Mouse (Mus musculus) thymus, adult 2 months (tissue): Measurements from ENCODE around the gene Arntl2. TPM values are rescaled to one million over a fixed set of nuclear protein-coding genes. Genes with fewer than 3 reads are reported as not detected.
A peak's percentile ranks its signal among the peaks of the same experiment; 100 is the strongest.

Experiments used
- DNase-seq: peaks from one replicate; pipeline ENCODE4 v3.0.0; 2021
- H3K27ac ChIP-seq: fragments of 200-500 bp; 2 replicates; pipeline ENCODE4 v1.5.1; 2012; ENCODE audit warnings: low read length, control low read depth; ENCODE audit not compliant: control insufficient read depth, insufficient read depth
- H3K27me3 ChIP-seq: fragments of 200-500 bp; 2 replicates; pipeline ENCODE4 v1.6.1; 2012; ENCODE audit warnings: mild to moderate bottlenecking, low read length, moderate library complexity, mixed read lengths; ENCODE audit not compliant: control insufficient read depth, insufficient read depth
- H3K36me3 ChIP-seq: fragments of 200-500 bp; 2 replicates; pipeline ENCODE4 v1.6.1; 2012; ENCODE audit warnings: mild to moderate bottlenecking, low read length, moderate library complexity; ENCODE audit not compliant: control insufficient read depth, insufficient read depth
- H3K4me1 ChIP-seq: fragments of 200-500 bp; replicated peaks from 2 replicates; pipeline ENCODE4 v1.6.1; 2012; ENCODE audit warnings: low read length; ENCODE audit not compliant: control insufficient read depth, insufficient read depth
- H3K4me3 ChIP-seq: fragments of 200-500 bp; 2 replicates; pipeline ENCODE4 v1.5.1; 2012; ENCODE audit warnings: mild to moderate bottlenecking, low read length, control low read depth, moderate library complexity; ENCODE audit not compliant: control insufficient read depth, insufficient read depth
- CTCF ChIP-seq: fragments of 200-500 bp; IDR thresholded peaks from 2 replicates; pipeline ENCODE4 v1.5.1; 2012; ENCODE audit warnings: mild to moderate bottlenecking, control low read depth, low read length, moderate library complexity, borderline replicate concordance; ENCODE audit not compliant: control insufficient read depth, poor library complexity, insufficient read depth; ENCODE audit errors: extremely low read depth
- POLR2A ChIP-seq: fragments of 200-500 bp; IDR thresholded peaks from 2 replicates; pipeline ENCODE4 v1.6.1; 2012; ENCODE audit warnings: mild to moderate bottlenecking, low read length, control low read depth, moderate library complexity; ENCODE audit not compliant: control insufficient read depth, poor library complexity, insufficient read depth; ENCODE audit errors: extremely low read depth
- WGBS: fragments of 180-500 bp; shearing (Covaris S2); methylation state at CpG from one replicate; pipeline ENCODE4 v1.1.7; 2018; 5-methylcytosine and 5-hydroxymethylcytosine counted together
- polyA plus RNA-seq: library from polyadenylated mRNA; depleted of rRNA; stranded (reverse); fragments of >200 nt; gene quantifications from 2 replicates; pipeline ENCODE4 v1.2.3, GENCODE M21; 2012; rRNA removed

Arntl2 gene
- polyA plus RNA-seq, result 5.2 and 6.2 TPM in 2 replicates

DNA sequence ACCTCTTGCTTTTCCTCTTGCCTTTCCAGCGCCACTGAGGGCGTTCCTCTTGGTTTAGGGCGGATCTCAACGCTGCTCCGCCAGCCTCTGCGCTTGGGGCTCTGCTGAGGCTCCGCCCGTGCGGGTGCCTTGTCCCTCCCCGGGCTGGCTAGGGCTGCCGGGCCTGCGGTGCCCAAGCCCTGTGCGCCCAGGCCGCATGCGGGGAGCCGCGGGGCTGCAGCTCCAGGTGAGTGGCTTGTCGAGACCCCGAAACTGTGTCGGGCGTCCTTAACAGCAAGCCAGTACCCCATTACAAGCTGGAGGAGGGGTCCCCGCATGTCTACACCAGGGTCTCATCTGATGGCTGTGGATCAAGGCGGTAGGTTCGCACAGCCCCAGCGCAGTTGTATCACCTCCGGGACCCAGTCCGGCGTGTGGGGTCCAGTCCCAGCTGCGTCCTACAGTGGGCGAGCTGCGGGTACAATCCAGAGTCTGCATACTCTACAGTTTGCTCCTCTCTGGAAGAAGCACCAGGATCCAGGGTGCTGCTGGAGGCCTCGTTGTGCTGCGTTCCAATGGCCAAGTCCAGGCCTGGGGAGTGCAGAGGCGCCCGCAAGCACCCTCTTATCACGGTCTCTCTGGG lies at the start of gene Arntl2:
Gene Arntl2 (plus strand): TSS at position 132 of the 622 bp plus-strand sequence.
- no peaks in the 10 kb centered on the region for H3K4me1 ChIP-seq
- H3K36me3 ChIP-seq, result no peaks in the 10 kb centered on the region
- H3K4me3 ChIP-seq, result peak within 1 kb of the TSS; percentile 16
- peak; percentile 27 for DNase-seq
- TF ChIP-seq POLR2A (no peak), CTCF (no peak)
- peaks cover 8% of the 10 kb centered on the region for H3K27me3 ChIP-seq
- 4% methylated on average over 36 of the region's 36 CpGs for WGBS
- H3K27ac ChIP-seq, result no peak within 1 kb of the TSS

DNA sequence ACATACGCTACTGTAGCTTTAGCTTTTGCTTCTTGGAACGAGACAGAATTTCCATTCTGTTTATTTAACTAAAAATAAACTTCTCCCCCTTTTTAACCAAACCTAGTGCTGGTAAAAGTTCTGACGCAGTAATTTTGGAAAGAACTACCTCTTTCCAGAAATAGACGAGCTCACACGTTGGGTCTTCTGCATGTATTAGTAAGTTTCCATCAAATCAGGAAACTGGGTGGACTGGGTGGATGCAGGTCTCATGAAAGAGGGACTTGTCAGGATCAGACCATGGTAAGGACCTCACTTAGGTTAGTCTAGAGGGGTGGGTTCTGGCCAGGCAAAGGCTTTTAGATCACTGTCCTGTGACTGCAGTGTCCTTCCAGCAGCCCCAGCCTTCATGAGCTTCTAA lies 49.3 kb upstream of the Arntl2 start:
- Histone ChIP-seq H3K36me3 (no peaks in the 10 kb centered on the region), H3K27ac (no peak overlapping the region), H3K4me3 (no peak overlapping the region), H3K4me1 (peaks cover 3% of the 10 kb centered on the region), H3K27me3 (no peaks in the 10 kb centered on the region)
- WGBS, result 83% methylated on average over 5 of the region's 5 CpGs
- TF ChIP-seq CTCF, result no peak
- no peak for TF ChIP-seq POLR2A
- DNase-seq, result no peak

DNA sequence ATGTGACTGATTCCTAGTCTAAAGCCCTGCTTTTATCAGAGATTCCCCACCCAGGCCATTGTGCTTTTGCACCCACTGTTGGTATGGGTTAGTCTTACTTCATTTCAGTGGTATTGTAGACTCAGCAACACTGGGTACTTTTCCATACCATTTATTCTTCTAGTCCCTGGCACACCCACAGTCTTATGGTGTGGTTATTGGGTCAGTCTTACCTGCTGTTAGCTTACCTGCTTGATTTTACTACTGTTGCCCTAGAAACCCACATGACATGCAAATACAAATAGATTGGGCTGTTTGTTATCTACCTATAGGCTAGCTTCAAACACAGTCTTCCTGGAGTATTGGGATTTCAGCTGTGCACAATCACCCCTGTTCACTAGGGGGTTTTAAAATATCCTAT lies 48.8 kb upstream of the Arntl2 start:
- Histone ChIP-seq H3K27ac (no peak overlapping the region), H3K4me3 (no peak overlapping the region), H3K36me3 (no peaks in the 10 kb centered on the region), H3K27me3 (no peaks in the 10 kb centered on the region), H3K4me1 (peaks cover 5% of the 10 kb centered on the region)
- TF ChIP-seq CTCF, result no peak
- TF ChIP-seq POLR2A, result no peak
- DNase-seq, result no peak

DNA sequence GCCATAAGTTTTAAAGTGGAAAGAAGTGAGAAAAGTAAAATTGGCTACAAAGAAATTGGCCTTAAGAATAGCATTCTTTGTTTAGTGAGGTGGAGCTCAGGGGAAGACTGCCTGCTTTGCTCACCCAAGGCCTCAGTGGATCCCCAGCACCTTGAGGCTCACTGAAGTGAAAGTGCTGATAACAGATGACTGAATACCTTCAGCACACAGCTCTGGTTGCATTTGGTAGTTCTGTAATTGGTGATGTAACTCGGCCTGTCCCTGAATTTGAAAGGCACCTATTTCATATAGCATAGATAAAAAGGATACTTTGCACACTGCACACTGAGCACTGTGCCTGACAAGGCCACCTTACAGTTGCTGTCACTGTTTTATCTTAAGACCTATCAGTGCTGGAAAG lies 47.6 kb upstream of the Arntl2 start:
- no peaks in the 10 kb centered on the region for H3K27me3 ChIP-seq
- peaks cover 5% of the 10 kb centered on the region for H3K4me1 ChIP-seq
- no peak overlapping the region for H3K4me3 ChIP-seq
- TF ChIP-seq CTCF (no peak), POLR2A (no peak)
- no peak for DNase-seq
- H3K36me3 ChIP-seq, result no peaks in the 10 kb centered on the region
- H3K27ac ChIP-seq, result no peak overlapping the region
- 87% methylated on average over 1 of the region's 1 CpGs for WGBS

DNA sequence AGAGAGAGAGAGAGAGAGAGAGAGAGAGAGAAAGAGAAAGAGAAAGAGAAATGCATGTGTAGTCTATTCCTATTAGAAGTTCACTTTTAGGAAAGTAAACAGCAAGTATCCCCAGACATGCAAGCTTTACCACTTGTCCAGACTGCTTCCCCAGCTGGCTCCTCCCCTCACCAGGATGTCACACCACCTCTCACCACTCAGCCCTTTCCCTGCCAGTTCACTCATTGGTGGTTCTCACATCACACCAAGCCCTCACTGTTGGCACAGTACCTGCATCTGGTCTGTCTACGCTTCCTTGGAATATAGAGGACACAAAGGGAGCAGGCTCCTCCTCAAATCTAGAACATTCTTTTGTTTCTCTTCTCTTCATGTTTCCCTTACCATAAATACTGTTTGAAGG lies 44.2 kb upstream of the Arntl2 start:
- no peak for DNase-seq
- Histone ChIP-seq H3K27ac (no peak overlapping the region), H3K4me3 (no peak overlapping the region), H3K4me1 (0 out of 2 replicates have a peak, but pooled peaks cover 2% of the 10 kb centered on the region), H3K27me3 (no peaks in the 10 kb centered on the region), H3K36me3 (no peaks in the 10 kb centered on the region)
- TF ChIP-seq CTCF (no peak), POLR2A (no peak)
- WGBS, result 86% methylated on average over 1 of the region's 1 CpGs

DNA sequence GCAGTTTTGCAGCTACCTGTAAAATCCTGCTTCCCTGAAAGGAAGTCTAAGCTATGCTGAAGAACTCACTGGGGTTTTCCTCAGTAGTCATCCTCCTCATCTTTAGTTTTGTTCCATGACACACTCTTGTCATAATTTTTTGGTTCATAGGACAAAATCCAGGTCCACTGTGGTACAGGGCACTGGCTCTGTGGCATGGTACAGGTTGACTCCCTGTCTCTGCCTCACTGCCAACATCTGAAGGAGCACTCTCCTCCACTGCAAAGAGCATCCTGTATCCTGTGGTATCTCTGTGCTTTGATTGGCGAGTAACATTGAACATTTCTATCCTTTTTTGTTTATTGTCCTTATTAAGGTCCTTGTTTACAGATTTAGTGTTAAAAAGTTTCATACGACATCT lies 43.7 kb upstream of the Arntl2 start:
- H3K4me1 ChIP-seq, result 0 out of 2 replicates have a peak, but pooled peaks cover 2% of the 10 kb centered on the region
- no peak for DNase-seq
- WGBS, result 73% methylated on average over 2 of the region's 2 CpGs
- no peak overlapping the region for H3K27ac ChIP-seq
- H3K27me3 ChIP-seq, result no peaks in the 10 kb centered on the region
- TF ChIP-seq POLR2A (no peak), CTCF (no peak)
- no peak overlapping the region for H3K4me3 ChIP-seq
- H3K36me3 ChIP-seq, result no peaks in the 10 kb centered on the region

DNA sequence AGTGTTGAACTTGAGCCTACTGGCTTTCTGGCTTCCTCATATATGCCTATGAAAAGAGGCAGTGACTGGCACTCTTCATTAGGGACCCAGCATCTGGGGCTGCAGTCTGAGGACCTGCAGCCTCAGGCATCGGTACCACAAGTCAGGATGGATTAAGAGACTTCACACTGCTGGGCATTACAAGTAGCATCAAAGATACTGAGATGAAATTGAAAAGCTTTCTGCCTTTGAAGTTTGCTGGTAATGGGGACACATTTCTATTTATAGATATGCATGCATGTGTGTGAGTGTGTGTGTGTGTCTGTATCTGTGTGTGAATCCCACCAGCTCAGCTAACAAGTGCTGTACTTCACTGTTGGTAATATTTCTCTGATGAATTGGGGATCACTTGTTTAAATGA lies 43.2 kb upstream of the Arntl2 start:
- H3K36me3 ChIP-seq, result no peaks in the 10 kb centered on the region
- 93% methylated on average over 1 of the region's 1 CpGs for WGBS
- TF ChIP-seq CTCF, result no peak
- no peak for TF ChIP-seq POLR2A
- no peak overlapping the region for H3K4me3 ChIP-seq
- H3K27ac ChIP-seq, result no peak overlapping the region
- 0 out of 2 replicates have a peak, but pooled peaks cover 2% of the 10 kb centered on the region for H3K4me1 ChIP-seq
- H3K27me3 ChIP-seq, result no peaks in the 10 kb centered on the region
- no peak for DNase-seq
